Mouse (Mus musculus) kidney, postnatal 0 days (tissue): ENCODE measurements at regions not wholly inside any gene's neighbourhood (a gene's known extent, or its start where the extent isn't known, plus 50 kb on each side); places are given as distances from the start of the nearest gene placed in this dataset.

ENCODE experiments used
- ATAC-seq: fragments of 200-750 bp; cut with Nextera tagmentation; replicated peaks from 2 replicates; pipeline ENCODE4 v1.8.0; 2017; ENCODE audit warnings: low read depth, moderate number of reproducible peaks, moderate TSS enrichment, moderate library complexity; ENCODE audit not compliant: low FRiP score
- DNase-seq: peaks from one replicate; pipeline ENCODE4 v3.0.0-alpha.2; 2016; ENCODE audit warnings: low spot score
- H3K27ac ChIP-seq: fragments of 300-500 bp; sonication (generic); 2 replicates; pipeline ENCODE4 v1.5.1; 2014; ENCODE audit warnings: mild to moderate bottlenecking
- H3K27me3 ChIP-seq: fragments of 300-500 bp; sonication (generic); 2 replicates; pipeline ENCODE4 v1.6.1; 2014; ENCODE audit warnings: low read length, mixed read lengths; ENCODE audit not compliant: insufficient read depth
- H3K36me3 ChIP-seq: fragments of 300-500 bp; sonication (generic); 2 replicates; pipeline ENCODE4 v1.6.1; 2014; ENCODE audit warnings: low read length, mixed read lengths; ENCODE audit not compliant: insufficient read depth
- H3K4me1 ChIP-seq: fragments of 300-500 bp; sonication (generic); replicated peaks from 2 replicates; pipeline ENCODE4 v1.6.1; 2014; ENCODE audit warnings: antibody characterized with exemption, low read length, mixed read lengths; ENCODE audit not compliant: insufficient read depth
- H3K4me2 ChIP-seq: fragments of 300-500 bp; sonication (generic); 2 replicates; pipeline ENCODE4 v1.6.1; 2014; ENCODE audit warnings: mild to moderate bottlenecking, low read length, moderate library complexity, mixed read lengths
- H3K4me3 ChIP-seq: fragments of 300-500 bp; sonication (generic); replicated peaks from 2 replicates; pipeline ENCODE4 v1.5.1; 2014; ENCODE audit warnings: low read depth, low read length
- H3K9ac ChIP-seq: fragments of 300-500 bp; sonication (generic); 2 replicates; pipeline ENCODE4 v1.6.1; 2014; ENCODE audit warnings: low read depth, low read length
- H3K9me3 ChIP-seq: fragments of 300-500 bp; sonication (generic); replicated peaks from 2 replicates; pipeline ENCODE4 v1.6.1; 2016; ENCODE audit warnings: low read length, inconsistent platforms, mixed read lengths
- CTCF ChIP-seq: IDR thresholded peaks from 2 replicates; pipeline ENCODE4 v1.5.1; 2016; ENCODE audit warnings: antibody characterized with exemption, low read depth, mild to moderate bottlenecking, moderate library complexity
- WGBS: fragments of 180-500 bp; shearing (Covaris S2); extraction: QIAGEN DNeasy Blood & Tissue Kit; methylation state at CpG from one replicate; pipeline ENCODE4 v1.1.7; 2014; 5-methylcytosine and 5-hydroxymethylcytosine counted together

- no peak for ATAC-seq
- Histone ChIP-seq H3K36me3 (no peaks in the 10 kb centered on the region), H3K4me2 (peak overlapping the region; percentile 2; the same call in 1 of the 2 replicates), H3K27me3 (no peaks in the 10 kb centered on the region), H3K4me1 (peaks cover 14% of the 10 kb centered on the region; the same call in 1 of the 2 replicates), H3K27ac (peak overlapping the region; percentile 68), H3K9me3 (no peaks in the 10 kb centered on the region), H3K4me3 (no peak overlapping the region), H3K9ac (no peak overlapping the region)
- DNase-seq: no peak
- WGBS: 42% methylated on average over 6 of the region's 6 CpGs
- no peak for TF ChIP-seq CTCF
These were observed 177.3 kb upstream of the Klf3 start for GRCm38 (mm10) chr5:64625841-64626298.

GRCm38 (mm10) chr5:64626351-64626750, 176.8 kb upstream of the Klf3 start:
- TF ChIP-seq CTCF: no peak
- H3K4me2 ChIP-seq: peak overlapping the region; percentile 2; the same call in 1 of the 2 replicates
- H3K4me1 ChIP-seq: peaks cover 14% of the 10 kb centered on the region; the same call in 1 of the 2 replicates
- H3K4me3 ChIP-seq: no peak overlapping the region
- peak; percentile 59; the same call in 1 of the 2 replicates for ATAC-seq
- H3K9me3 ChIP-seq: no peaks in the 10 kb centered on the region
- H3K36me3 ChIP-seq: no peaks in the 10 kb centered on the region
- H3K9ac ChIP-seq: no peak overlapping the region
- WGBS: 33% methylated on average over 9 of the region's 9 CpGs
- peak overlapping the region; percentile 68 for H3K27ac ChIP-seq
- H3K27me3 ChIP-seq: no peaks in the 10 kb centered on the region
- DNase-seq: no peak

- WGBS: 79% methylated on average over 2 of the region's 2 CpGs
- no peak overlapping the region for H3K4me3 ChIP-seq
- no peak overlapping the region for H3K4me2 ChIP-seq
- no peak for DNase-seq
- H3K4me1 ChIP-seq: 0 out of 2 replicates have a peak, but pooled peaks cover 5% of the 10 kb centered on the region
- no peak overlapping the region for H3K27ac ChIP-seq
- no peak overlapping the region for H3K9ac ChIP-seq
- TF ChIP-seq CTCF: no peak
- no peak for ATAC-seq
- H3K27me3 ChIP-seq: no peaks in the 10 kb centered on the region
- no peaks in the 10 kb centered on the region for H3K9me3 ChIP-seq
- H3K36me3 ChIP-seq: no peaks in the 10 kb centered on the region
These were observed 172.6 kb upstream of the Klf3 start for GRCm38 (mm10) chr5:64630582-64630981.

GRCm38 (mm10) chr5:64632171-64632570, 171.0 kb upstream of the Klf3 start:
- Histone ChIP-seq H3K9ac (no peak overlapping the region), H3K36me3 (no peaks in the 10 kb centered on the region), H3K4me2 (no peak overlapping the region), H3K27ac (no peak overlapping the region), H3K4me3 (no peak overlapping the region), H3K27me3 (no peaks in the 10 kb centered on the region), H3K9me3 (no peaks in the 10 kb centered on the region), H3K4me1 (no peaks in the 10 kb centered on the region)
- WGBS: 81% methylated on average over 5 of the region's 5 CpGs
- ATAC-seq: no peak
- no peak for TF ChIP-seq CTCF
- no peak for DNase-seq

GRCm38 (mm10) chr5:64634008-64634407, 169.2 kb upstream of the Klf3 start:
- 54% methylated on average over 8 of the region's 8 CpGs for WGBS
- H3K36me3 ChIP-seq: no peaks in the 10 kb centered on the region
- no peaks in the 10 kb centered on the region for H3K27me3 ChIP-seq
- no peak for ATAC-seq
- H3K9me3 ChIP-seq: no peaks in the 10 kb centered on the region
- H3K9ac ChIP-seq: no peak overlapping the region
- H3K4me1 ChIP-seq: no peaks in the 10 kb centered on the region
- no peak overlapping the region for H3K27ac ChIP-seq
- H3K4me2 ChIP-seq: no peak overlapping the region
- DNase-seq: no peak
- no peak overlapping the region for H3K4me3 ChIP-seq
- no peak for TF ChIP-seq CTCF

- no peaks in the 10 kb centered on the region for H3K36me3 ChIP-seq
- H3K4me2 ChIP-seq: no peak overlapping the region
- no peaks in the 10 kb centered on the region for H3K9me3 ChIP-seq
- H3K4me1 ChIP-seq: no peaks in the 10 kb centered on the region
- WGBS: 77% methylated on average over 4 of the region's 4 CpGs
- no peak for ATAC-seq
- no peak for DNase-seq
- H3K4me3 ChIP-seq: no peak overlapping the region
- no peaks in the 10 kb centered on the region for H3K27me3 ChIP-seq
- H3K27ac ChIP-seq: no peak overlapping the region
- H3K9ac ChIP-seq: no peak overlapping the region
- TF ChIP-seq CTCF: no peak
These were observed 168.5 kb upstream of the Klf3 start for GRCm38 (mm10) chr5:64634721-64635120.

- Histone ChIP-seq H3K4me3 (no peak overlapping the region), H3K9ac (no peak overlapping the region), H3K4me1 (no peaks in the 10 kb centered on the region), H3K9me3 (no peaks in the 10 kb centered on the region), H3K4me2 (no peak overlapping the region), H3K27ac (no peak overlapping the region), H3K36me3 (no peaks in the 10 kb centered on the region), H3K27me3 (no peaks in the 10 kb centered on the region)
- ATAC-seq: no peak
- no peak for TF ChIP-seq CTCF
- 84% methylated on average over 3 of the region's 3 CpGs for WGBS
- DNase-seq: no peak
These were observed 166.9 kb upstream of the Klf3 start for GRCm38 (mm10) chr5:64636301-64636700.
